Mouse (Mus musculus): Measurements from ENCODE around the gene Defb30.
A peak's percentile ranks its signal among the peaks of the same experiment; 100 is the strongest.

Defb30 gene

GRCm38 (mm10) chr14:63049910-63050370 lies at the start of gene Defb30:
Defb30 (minus strand) TSS chr14:63049960.
- DNase-seq (ENCODE audit: low read depth, low spot score) = no peak

- DNase-seq (ENCODE audit: low read depth, low spot score) = no peak
These were observed 17.9 kb upstream of the Defb30 start for GRCm38 (mm10) chr14:63067708-63068107.

- peak; percentile 67 for DNase-seq (ENCODE audit: low read depth, low spot score)
These were observed 17.0 kb upstream of the Defb30 start for GRCm38 (mm10) chr14:63066630-63067310.

GRCm38 (mm10) chr14:63065391-63065790 lies 15.6 kb upstream of the Defb30 start:
- DNase-seq (ENCODE audit: low read depth, low spot score) = no peak

GRCm38 (mm10) chr14:63062184-63062583 lies 12.4 kb upstream of the Defb30 start:
- DNase-seq (ENCODE audit: low read depth, low spot score) = peak; percentile 64

GRCm38 (mm10) chr14:63060361-63060760 lies 10.6 kb upstream of the Defb30 start:
- DNase-seq (ENCODE audit: low read depth, low spot score) = no peak

- no peak for DNase-seq (ENCODE audit: low read depth, low spot score)
These were observed 5.0 kb upstream of the Defb30 start for GRCm38 (mm10) chr14:63054729-63055128.

- DNase-seq (ENCODE audit: low read depth, low spot score) = peak; percentile 59
These were observed 1.0 kb upstream of the Defb30 start for GRCm38 (mm10) chr14:63050769-63051168.

GRCm38 (mm10) chr14:63046691-63047090 lies 3.1 kb downstream of the Defb30 start, which contains the start of gene Defb42:
Defb42 (plus strand) TSS chr14:63046991.
- no peak for DNase-seq (ENCODE audit: low read depth, low spot score)

GRCm38 (mm10) chr14:63020524-63021156 lies 29.1 kb downstream of the Defb30 start:
- no peak for DNase-seq (ENCODE audit: low read depth, low spot score)

GRCm38 (mm10) chr14:63014667-63015066 lies 35.1 kb downstream of the Defb30 start:
- DNase-seq (ENCODE audit: low read depth, low spot score) = no peak

GRCm38 (mm10) chr14:63013082-63013481 lies 36.7 kb downstream of the Defb30 start:
- DNase-seq (ENCODE audit: low read depth, low spot score) = no peak

GRCm38 (mm10) chr14:63011471-63011870 lies 38.3 kb downstream of the Defb30 start, which contains the start of gene Defb43:
Defb43 (plus strand) TSS chr14:63011771.
- no peak for DNase-seq (ENCODE audit: low read depth, low spot score)

GRCm38 (mm10) chr14:63002588-63002987 lies 47.2 kb downstream of the Defb30 start:
- DNase-seq (ENCODE audit: low read depth, low spot score) = no peak

- no peak for DNase-seq (ENCODE audit: low read depth, low spot score)
These were observed 50.8 kb downstream of the Defb30 start for GRCm38 (mm10) chr14:62998977-62999376.

- DNase-seq (ENCODE audit: low read depth, low spot score) = no peak
These were observed 52.0 kb downstream of the Defb30 start, which contains the start of gene Defb47 for GRCm38 (mm10) chr14:62997777-62998176. Defb47 (plus strand) TSS chr14:62998077.

- DNase-seq (ENCODE audit: low read depth, low spot score) = no peak
These were observed 57.8 kb downstream of the Defb30 start for GRCm38 (mm10) chr14:62991849-62992510.

- no peak for DNase-seq (ENCODE audit: low read depth, low spot score)
These were observed 58.5 kb downstream of the Defb30 start for GRCm38 (mm10) chr14:62991271-62991670.

- DNase-seq (ENCODE audit: low read depth, low spot score) = no peak
These were observed 65.3 kb downstream of the Defb30 start, which contains the start of gene Defb48 for GRCm38 (mm10) chr14:62984410-62984809. Defb48 (minus strand) TSS chr14:62984510.

All from c-Kit-negative CD71-positive TER-119-positive erythroid progenitor cells, embryonic 14.5 days (primary cell).